Mouse (Mus musculus): ENCODE measurements around the gene Itih5. TPM values are rescaled to one million over a fixed set of nuclear protein-coding genes. Genes with fewer than 3 reads are reported as not detected.

The Itih5 gene
- polyA plus RNA-seq, 1 experiment from 2014 or later, result 8.1 TPM

- no peak overlapping the region for H3K9ac ChIP-seq
- peaks cover 3% of the 10 kb centered on the region; the same call in 1 of the 2 replicates for H3K4me1 ChIP-seq
- WGBS, result 66% methylated on average over 3 of the region's 3 CpGs
- H3K36me3 ChIP-seq, result no peaks in the 10 kb centered on the region
- H3K27me3 ChIP-seq (replicated peaks), result no peaks in the 10 kb centered on the region
- H3K27ac ChIP-seq, result no peak overlapping the region
- H3K9me3 ChIP-seq, result no peaks in the 10 kb centered on the region
- no peak for ATAC-seq (ENCODE audit: low FRiP score, low read depth)
- H3K4me3 ChIP-seq, result no peak overlapping the region
- H3K4me2 ChIP-seq (replicated peaks), result no peak overlapping the region
Observed at GRCm38 (mm10) chr2:10301391-10301790, 148.0 kb downstream of the Itih5 start.

DNA sequence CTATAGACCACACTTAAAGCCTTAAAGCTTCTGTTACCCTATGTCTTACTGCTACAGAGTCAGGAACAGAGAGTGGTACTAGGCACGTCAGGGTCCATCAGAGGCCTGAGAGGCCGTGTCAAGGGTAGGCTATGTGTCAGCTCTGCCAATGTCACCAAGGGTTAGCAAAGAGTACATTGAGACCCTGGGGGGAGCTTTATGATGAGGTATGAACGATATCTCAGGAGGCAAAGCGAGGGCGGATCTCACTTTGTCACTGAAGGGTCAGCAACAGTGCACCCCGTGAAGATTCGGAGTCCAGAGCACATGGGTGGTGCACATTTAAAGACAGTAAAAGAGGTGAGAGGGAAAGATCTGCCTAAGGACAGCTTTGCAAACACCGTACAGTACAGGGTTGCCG, 148.6 kb downstream of the Itih5 start:
- Histone ChIP-seq H3K9ac (no peak overlapping the region), H3K4me1 (peaks cover 3% of the 10 kb centered on the region; the same call in 1 of the 2 replicates), H3K4me2 (replicated peaks) (no peak overlapping the region), H3K27me3 (replicated peaks) (no peaks in the 10 kb centered on the region), H3K9me3 (no peaks in the 10 kb centered on the region), H3K36me3 (no peaks in the 10 kb centered on the region), H3K27ac (no peak overlapping the region), H3K4me3 (no peak overlapping the region)
- WGBS, result 92% methylated on average over 9 of the region's 9 CpGs
- ATAC-seq (ENCODE audit: low FRiP score, low read depth), result no peak

DNA sequence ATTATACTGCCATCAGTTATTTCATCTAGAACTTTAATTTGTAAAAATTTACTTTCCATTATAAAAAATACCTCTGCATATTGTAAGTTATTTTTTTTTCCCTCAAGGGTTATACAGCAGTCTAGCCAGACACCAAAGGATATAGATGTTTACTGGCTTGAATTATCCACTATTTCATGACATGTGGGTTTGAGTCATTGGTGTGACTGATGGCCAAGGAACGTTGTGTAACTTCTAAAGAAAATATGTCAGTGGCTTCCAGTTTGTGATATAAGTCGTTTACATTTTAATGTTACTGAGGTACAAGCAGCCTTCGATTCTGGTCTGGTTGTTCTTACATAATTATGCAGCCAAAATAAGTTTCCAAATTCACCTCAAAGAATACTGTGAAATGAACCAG, 151.5 kb downstream of the Itih5 start:
- H3K4me1 ChIP-seq, result peaks cover 3% of the 10 kb centered on the region; the same call in 1 of the 2 replicates
- H3K36me3 ChIP-seq, result no peaks in the 10 kb centered on the region
- no peak overlapping the region for H3K27ac ChIP-seq
- no peaks in the 10 kb centered on the region for H3K9me3 ChIP-seq
- no peak overlapping the region for H3K4me2 ChIP-seq (replicated peaks)
- H3K27me3 ChIP-seq (replicated peaks), result no peaks in the 10 kb centered on the region
- no peak overlapping the region for H3K4me3 ChIP-seq
- 83% methylated on average over 3 of the region's 3 CpGs for WGBS
- no peak overlapping the region for H3K9ac ChIP-seq
- ATAC-seq (ENCODE audit: low FRiP score, low read depth), result no peak

Other genes with a start within 250 kb of the Itih5 start
- gene Taf3, start 105.0 kb upstream of the Itih5 start, polyA plus RNA-seq (2016; fragmentation: Nextera tagmentation; extraction: Ambion mirVana), result 16.0 TPM in 2 replicates
- 474 and 482 TPM in 2 replicates for gene Atp5c1, start 73.1 kb upstream of the Itih5 start, polyA plus RNA-seq (2016; fragmentation: Nextera tagmentation; extraction: Ambion mirVana)
- 37.9 and 40.6 TPM in 2 replicates for gene Kin, start 73.0 kb upstream of the Itih5 start, polyA plus RNA-seq (2016; fragmentation: Nextera tagmentation; extraction: Ambion mirVana)
- 0.57 and 0.94 TPM in 2 replicates for gene Itih2, start 22.2 kb upstream of the Itih5 start, polyA plus RNA-seq (2016; fragmentation: Nextera tagmentation; extraction: Ambion mirVana)
- gene Sfmbt2, start 216.9 kb downstream of the Itih5 start, polyA plus RNA-seq (2016; fragmentation: Nextera tagmentation; extraction: Ambion mirVana), result 2.4 and 2.8 TPM in 2 replicates

Data from neural tube, embryonic 12.5 days (tissue).